Mouse (Mus musculus): ENCODE measurements at regions not wholly inside any gene's neighbourhood (a gene's known extent, or its start where the extent isn't known, plus 50 kb on each side); places are given as distances from the start of the nearest gene placed in this dataset.
A peak's percentile ranks its signal among the peaks of the same experiment; 100 is the strongest.
"Not testable (repeated sequence)": the region's sequence is repeated elsewhere in the genome, so short reads cannot be mapped to it uniquely, and the experiment has no call there.

DNA sequence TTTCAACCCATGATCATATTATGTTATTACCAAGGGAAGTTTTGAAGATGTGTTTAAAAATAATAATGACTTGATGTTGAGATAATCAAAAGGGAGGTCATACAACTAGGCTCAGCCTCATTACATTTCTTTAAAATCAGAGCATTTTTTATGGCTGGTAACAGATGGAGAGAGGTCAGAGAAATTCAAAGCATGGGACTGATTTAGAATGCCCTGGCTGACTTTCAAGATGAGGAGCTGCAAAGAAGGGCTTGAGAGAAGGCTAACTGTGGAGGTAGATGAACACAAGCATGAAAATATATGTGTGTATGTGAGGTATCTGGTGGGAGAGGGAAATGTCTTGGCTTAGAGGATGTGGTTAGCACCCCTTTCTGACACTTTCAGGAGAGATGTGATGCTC lies 502.6 kb upstream of the Gdi2 start:
- DNase-seq: not testable (repeated sequence)

DNA sequence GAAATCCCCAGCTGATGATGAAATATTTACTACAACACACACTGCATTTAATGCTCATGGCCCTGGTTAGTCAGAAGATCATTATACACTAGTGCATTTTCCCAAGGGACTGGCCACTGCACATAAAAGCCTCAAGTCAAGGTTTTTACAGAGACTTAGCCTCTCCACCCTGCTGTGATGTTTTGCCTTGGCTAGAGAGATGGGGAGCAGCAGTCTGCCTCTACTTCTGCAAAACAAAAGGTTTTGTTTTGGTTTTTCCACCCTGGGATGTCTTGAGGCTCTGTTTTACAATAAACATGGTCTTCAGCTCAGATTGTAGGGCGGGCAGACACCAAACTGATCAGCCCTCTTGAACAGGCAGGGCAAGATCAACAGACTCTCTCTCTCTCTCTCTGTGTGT lies 500.9 kb upstream of the Gdi2 start:
- peak; percentile 11 for DNase-seq

DNA sequence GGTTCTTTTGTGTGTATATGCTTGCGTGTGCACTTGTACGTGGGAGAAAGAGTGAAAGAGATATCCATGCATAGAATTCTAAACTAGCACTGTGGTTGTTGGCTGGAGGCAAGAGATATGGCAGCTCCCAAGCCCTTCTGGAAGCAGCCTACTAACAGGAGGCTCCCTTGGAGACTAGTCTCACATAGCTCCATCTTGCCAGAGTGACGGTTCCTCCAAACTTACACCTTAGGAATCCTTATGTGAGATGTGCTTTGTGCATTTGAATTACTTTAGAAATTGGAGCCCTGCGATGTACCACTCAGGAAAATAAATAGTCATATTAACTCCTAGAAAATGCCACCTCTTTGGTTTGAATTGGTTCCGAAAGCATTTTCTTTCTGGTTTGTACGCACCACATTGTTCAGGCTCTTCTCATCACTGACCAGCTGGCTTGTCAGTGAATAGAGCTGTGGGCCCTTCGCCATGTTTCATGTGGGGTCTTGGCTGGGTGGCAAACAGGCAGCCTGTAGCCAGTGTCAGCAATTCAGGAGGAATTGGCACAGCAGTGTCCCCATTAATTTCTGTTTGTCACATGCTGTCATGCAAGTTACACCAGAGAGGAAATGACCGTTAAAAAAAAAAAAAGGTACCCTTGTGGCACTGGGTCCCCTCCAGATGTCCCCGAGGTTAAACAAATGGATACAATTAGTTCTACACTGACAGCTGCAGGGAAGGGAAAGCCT lies 491.3 kb upstream of the Gdi2 start:
- DNase-seq: not testable (repeated sequence)

DNA sequence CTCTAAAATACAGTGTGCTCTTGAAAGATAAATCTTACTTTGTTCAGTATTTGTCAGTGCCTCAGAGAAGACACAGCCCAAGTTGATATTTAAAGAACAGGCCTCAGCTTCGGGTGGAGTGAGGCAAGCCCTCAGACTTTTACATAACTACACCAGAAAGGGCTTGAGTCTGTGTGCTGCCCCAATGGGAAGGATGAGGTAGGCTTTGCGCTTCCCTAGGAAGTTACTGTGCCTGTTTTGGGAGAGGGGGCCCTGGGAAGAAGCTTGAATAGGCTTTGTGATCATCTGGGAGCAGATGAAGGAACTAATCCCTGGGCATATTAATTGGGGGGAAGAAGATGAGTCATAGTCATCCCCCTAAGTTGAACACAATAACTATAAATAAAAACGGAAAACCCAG lies 454.4 kb upstream of the Gdi2 start:
- DNase-seq: not testable (repeated sequence)

DNA sequence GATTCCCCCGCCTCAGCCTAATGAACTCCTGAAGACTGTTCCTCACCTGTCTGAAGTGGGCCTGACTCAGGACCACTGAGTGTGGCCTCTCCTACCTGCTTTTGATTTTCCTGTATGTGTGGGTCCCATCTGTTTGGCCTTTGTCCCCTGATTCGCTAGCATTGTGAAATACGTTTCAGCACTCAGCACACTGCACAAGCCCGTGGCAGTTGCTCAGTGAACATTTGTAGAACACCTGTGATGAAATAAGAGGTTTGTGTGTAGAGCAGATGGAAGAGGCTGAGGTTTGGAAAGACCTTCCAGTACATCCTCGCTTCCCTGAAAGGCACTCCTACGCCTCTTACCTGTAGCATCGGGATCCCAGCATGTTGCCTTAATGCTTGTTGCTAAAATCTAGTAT lies 447.9 kb upstream of the Gdi2 start:
- not testable (repeated sequence) for DNase-seq

DNA sequence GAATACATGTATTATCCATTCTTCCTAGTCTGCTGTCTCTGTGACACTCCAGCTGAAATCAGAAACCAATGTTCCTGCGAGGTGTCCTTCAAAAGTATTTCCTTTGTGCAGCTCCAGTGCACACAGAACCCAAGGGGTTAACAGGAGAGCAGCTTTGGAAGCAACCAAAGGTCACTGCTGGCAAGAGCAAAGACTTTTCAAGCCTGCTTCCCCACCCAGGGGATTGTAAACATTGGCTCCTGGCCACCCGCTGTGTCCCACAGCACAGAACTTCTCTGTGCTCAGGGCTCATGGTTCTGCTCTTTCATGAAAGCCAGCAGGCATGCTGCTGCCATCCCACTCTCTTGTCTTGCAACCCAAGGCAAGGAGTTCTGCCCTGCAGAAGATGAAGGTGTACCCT lies 431.3 kb upstream of the Gdi2 start:
- not testable (repeated sequence) for DNase-seq

DNA sequence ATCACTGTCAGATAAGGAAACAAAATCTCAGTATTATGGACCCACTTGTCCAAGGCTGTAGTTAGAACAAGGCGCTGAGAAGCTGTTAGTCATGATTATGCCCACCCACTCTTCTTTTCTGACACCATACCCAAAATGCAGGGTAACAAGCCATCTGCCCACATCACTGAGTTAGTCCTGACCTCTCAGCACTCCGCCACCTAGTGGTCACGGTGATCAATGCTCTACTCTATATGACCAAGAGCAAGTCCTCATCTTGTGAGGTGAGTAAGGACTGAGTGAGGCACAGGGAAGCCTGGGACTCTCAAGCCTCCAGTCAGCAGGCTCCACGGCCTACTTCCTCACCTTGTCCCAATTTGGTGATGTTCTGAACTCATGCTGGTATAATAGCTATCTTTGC lies 409.7 kb upstream of the Gdi2 start:
- not testable (repeated sequence) for DNase-seq

DNA sequence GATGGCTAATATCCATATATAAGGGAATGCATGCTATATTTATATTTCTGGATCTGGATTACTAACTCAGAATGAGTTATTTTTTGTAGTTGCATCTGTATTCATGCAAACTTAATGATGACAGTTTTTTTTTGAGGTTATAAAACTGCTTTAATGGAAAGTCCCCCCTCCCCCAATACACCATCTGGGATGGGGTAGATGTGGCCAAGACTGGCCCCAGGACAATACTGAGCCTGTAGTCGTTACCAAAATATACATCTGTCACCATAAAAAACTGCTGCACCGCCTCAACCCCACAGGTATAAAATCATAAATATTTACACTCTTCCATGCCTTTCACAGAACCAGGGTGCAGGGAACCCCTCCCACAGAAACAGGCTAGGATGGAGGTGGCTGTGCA lies 400.6 kb upstream of the Gdi2 start:
- DNase-seq: not testable (repeated sequence)

DNA sequence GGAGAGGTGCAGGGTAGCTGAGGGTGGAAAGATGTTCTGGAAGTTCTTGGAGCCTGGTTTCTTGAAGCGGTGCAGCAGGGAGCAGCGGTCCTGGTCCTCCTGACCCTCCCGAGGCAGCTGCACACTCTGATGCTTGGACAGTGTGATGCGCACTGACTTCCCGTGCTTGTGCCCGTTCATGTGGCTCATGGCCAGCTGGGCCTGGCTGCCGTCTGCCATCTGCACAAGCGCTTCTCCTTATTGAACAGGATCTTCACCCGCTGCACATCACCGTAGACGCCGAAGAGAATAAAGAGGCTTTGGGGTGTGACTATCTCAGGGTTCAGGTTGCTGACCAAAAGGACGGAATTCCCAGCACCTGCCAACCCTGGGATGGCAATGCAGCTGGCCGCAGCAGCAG lies 399.2 kb upstream of the Gdi2 start:
- DNase-seq: no peak

DNA sequence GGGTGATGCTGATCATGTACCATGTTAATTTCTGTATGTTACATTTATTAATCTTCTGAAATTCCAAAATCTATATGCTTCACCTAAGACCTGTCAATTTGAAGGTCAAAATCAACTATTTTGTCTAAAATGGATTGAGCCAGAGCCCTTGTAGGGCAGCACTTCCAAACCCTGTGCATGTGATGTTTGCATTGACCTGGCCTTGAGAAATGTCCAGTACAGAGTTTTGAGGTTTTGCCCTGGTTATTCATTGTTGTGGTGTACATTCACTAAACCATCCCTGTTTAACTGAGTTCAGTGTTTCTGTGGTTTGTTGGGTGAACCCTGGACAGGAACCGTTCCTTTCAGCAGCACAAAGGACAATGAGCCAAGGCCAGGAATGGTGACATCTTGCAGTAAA lies 392.4 kb upstream of the Gdi2 start:
- DNase-seq: not testable (repeated sequence)
